Mouse (Mus musculus): ENCODE measurements around the gene Cacna1d. TPM values are rescaled to one million over a fixed set of nuclear protein-coding genes. Genes with fewer than 3 reads are reported as not detected.

Cacna1d gene
- total and polyA plus RNA-seq, 3 experiments = not detected

GRCm38 (mm10) chr14:30219851-30220250 lies 271.4 kb downstream of the Cacna1d start:
- Histone ChIP-seq H3K27ac (ENCODE audit: control insufficient read depth, low read depth, low read length) (no peak overlapping the region), H3K4me3 (ENCODE audit: control insufficient read depth in 1 of 2, insufficient read depth in 1 of 2, low read depth in 2 of 2, low read length in 2 of 2) (no peak overlapping the region), H3K79me2 (ENCODE audit: control insufficient read depth, insufficient read depth, low read length, poor library complexity) (no peaks in the 10 kb centered on the region), H3K36me3 (ENCODE audit: control insufficient read depth in 1 of 2, insufficient read depth in 2 of 2, low read length in 2 of 2) (no peaks in the 10 kb centered on the region), H3K9ac (ENCODE audit: control insufficient read depth, low read depth, low read length, poor library complexity, severe bottlenecking) (no peak overlapping the region), H3K9me3 (replicated peaks; ENCODE audit: insufficient read depth, low read length) (no peaks in the 10 kb centered on the region), H3K4me1 (ENCODE audit: control insufficient read depth in 1 of 2, insufficient read depth in 2 of 2, low read length in 2 of 2) (no peaks in the 10 kb centered on the region), H3K27me3 (ENCODE audit: control insufficient read depth in 1 of 2, insufficient read depth in 2 of 2, low read length in 2 of 2) (peaks cover 0 to 1% of the 10 kb centered on the region in 2 experiments; a peak in 2 of 4 replicates)
- TF ChIP-seq RCOR1 (IDR thresholded peaks at IDR 0.05; ENCODE audit: low read depth, low read length) (no peak), GATA1 (IDR thresholded peaks at IDR 0.05; ENCODE audit: low read depth, low read length) (no peak), CHD1 (IDR thresholded peaks at IDR 0.05; ENCODE audit: low read depth, low read length) (no peak)
- DNase-seq (ENCODE audit: low read depth, low spot score) = no peak

- no peak overlapping the region for H3K9ac ChIP-seq (ENCODE audit: control insufficient read depth, low read depth, low read length, poor library complexity, severe bottlenecking)
- no peak for TF ChIP-seq ZC3H11A (IDR thresholded peaks at IDR 0.05; ENCODE audit: low read depth, low read length)
- no peak for TF ChIP-seq SIN3A (IDR thresholded peaks at IDR 0.05; ENCODE audit: low read length)
- TF ChIP-seq MXI1 (IDR thresholded peaks at IDR 0.05; ENCODE audit: low read depth, low read length) = no peak
- no peak for TF ChIP-seq TBP (IDR thresholded peaks at IDR 0.05; ENCODE audit: low read depth, low read length)
- TF ChIP-seq ZNF384 (IDR thresholded peaks at IDR 0.05; ENCODE audit: low read depth, low read length) = no peak
- no peak for TF ChIP-seq BHLHE40 (IDR thresholded peaks at IDR 0.05; ENCODE audit: borderline replicate concordance, low read depth, low read length)
- no peak for TF ChIP-seq UBTF (IDR thresholded peaks at IDR 0.05; ENCODE audit: borderline replicate concordance, insufficient read depth, low read depth, low read length)
- no peak for TF ChIP-seq ETS1 (IDR thresholded peaks at IDR 0.05; ENCODE audit: low read depth, low read length)
- H3K27me3 ChIP-seq (ENCODE audit: control insufficient read depth in 1 of 2, insufficient read depth in 2 of 2, low read length in 2 of 2) = peaks cover 0 to 1% of the 10 kb centered on the region in 2 experiments; a peak in 2 of 4 replicates
- H3K4me1 ChIP-seq (ENCODE audit: control insufficient read depth in 1 of 2, insufficient read depth in 2 of 2, low read length in 2 of 2) = no peaks in the 10 kb centered on the region
- H3K4me3 ChIP-seq (ENCODE audit: control insufficient read depth in 1 of 2, insufficient read depth in 1 of 2, low read depth in 2 of 2, low read length in 2 of 2) = no peak overlapping the region
- H3K79me2 ChIP-seq (ENCODE audit: control insufficient read depth, insufficient read depth, low read length, poor library complexity) = no peaks in the 10 kb centered on the region
- no peak overlapping the region for H3K27ac ChIP-seq (ENCODE audit: control insufficient read depth, low read depth, low read length)
- H3K36me3 ChIP-seq (ENCODE audit: control insufficient read depth in 1 of 2, insufficient read depth in 2 of 2, low read length in 2 of 2) = no peaks in the 10 kb centered on the region
- H3K9me3 ChIP-seq (replicated peaks; ENCODE audit: insufficient read depth, low read length) = no peaks in the 10 kb centered on the region
- no peak for DNase-seq (ENCODE audit: low read depth, low spot score)
Measured at GRCm38 (mm10) chr14:30218114-30218513, 273.1 kb downstream of the Cacna1d start.

- Histone ChIP-seq H3K36me3 (ENCODE audit: control insufficient read depth in 1 of 2, insufficient read depth in 2 of 2, low read length in 2 of 2) (no peaks in the 10 kb centered on the region), H3K27ac (ENCODE audit: control insufficient read depth, low read depth, low read length) (no peak overlapping the region), H3K9ac (ENCODE audit: control insufficient read depth, low read depth, low read length, poor library complexity, severe bottlenecking) (no peak overlapping the region), H3K4me1 (ENCODE audit: control insufficient read depth in 1 of 2, insufficient read depth in 2 of 2, low read length in 2 of 2) (no peaks in the 10 kb centered on the region), H3K79me2 (ENCODE audit: control insufficient read depth, insufficient read depth, low read length, poor library complexity) (no peaks in the 10 kb centered on the region), H3K27me3 (ENCODE audit: control insufficient read depth in 1 of 2, insufficient read depth in 2 of 2, low read length in 2 of 2) (peaks cover 0 to 1% of the 10 kb centered on the region in 2 experiments; a peak in 2 of 4 replicates), H3K9me3 (replicated peaks; ENCODE audit: insufficient read depth, low read length) (no peaks in the 10 kb centered on the region), H3K4me3 (ENCODE audit: control insufficient read depth in 1 of 2, insufficient read depth in 1 of 2, low read depth in 2 of 2, low read length in 2 of 2) (no peak overlapping the region)
- TF ChIP-seq TBP (IDR thresholded peaks at IDR 0.05; ENCODE audit: low read depth, low read length) (no peak), MAX (IDR thresholded peaks at IDR 0.05; ENCODE audit: low read length) (no peak), CTCF (IDR thresholded peaks at IDR 0.05 in 2 of 3, conservative IDR thresholded peaks at IDR 0.05 in 1 of 3; ENCODE audit: control insufficient read depth in 1 of 3, insufficient read depth in 1 of 3, low read depth in 2 of 3, low read length in 3 of 3, poor library complexity in 1 of 3, severe bottlenecking in 1 of 3) (no peak), UBTF (IDR thresholded peaks at IDR 0.05; ENCODE audit: borderline replicate concordance, insufficient read depth, low read depth, low read length) (no peak), RAD21 (IDR thresholded peaks at IDR 0.05; ENCODE audit: low read depth, low read length) (no peak), ZKSCAN1 (IDR thresholded peaks at IDR 0.05; ENCODE audit: low read depth, low read length) (no peak), TCF12 (IDR thresholded peaks at IDR 0.05; ENCODE audit: low read depth, low read length) (no peak), KAT2A (conservative IDR thresholded peaks at IDR 0.05; ENCODE audit: low read depth, low read length) (no peak), TAL1 (IDR thresholded peaks at IDR 0.05; ENCODE audit: low read length) (no peak), CHD2 (IDR thresholded peaks at IDR 0.05; ENCODE audit: low read length) (no peak), GATA1 (IDR thresholded peaks at IDR 0.05; ENCODE audit: low read depth, low read length) (no peak), ZC3H11A (IDR thresholded peaks at IDR 0.05; ENCODE audit: low read depth, low read length) (no peak), GABPA (IDR thresholded peaks at IDR 0.05; ENCODE audit: low read depth, low read length) (no peak), ETS1 (IDR thresholded peaks at IDR 0.05; ENCODE audit: low read depth, low read length) (no peak), MEF2A (IDR thresholded peaks at IDR 0.05; ENCODE audit: extremely low read depth, insufficient replicate concordance, low read depth, low read length, poor library complexity, severe bottlenecking) (no peak)
- DNase-seq (ENCODE audit: low read depth, low spot score) = no peak
Measured at GRCm38 (mm10) chr14:30217124-30217523, 274.1 kb downstream of the Cacna1d start.

Data from MEL (cell line).